Mouse (Mus musculus): Measurements from ENCODE around the gene Pam. TPM values are rescaled to one million over a fixed set of nuclear protein-coding genes. Genes with fewer than 3 reads are reported as not detected.

Gene Pam
- polyA plus RNA-seq, 1 experiment from 2014 or later: 21.5 TPM

DNA sequence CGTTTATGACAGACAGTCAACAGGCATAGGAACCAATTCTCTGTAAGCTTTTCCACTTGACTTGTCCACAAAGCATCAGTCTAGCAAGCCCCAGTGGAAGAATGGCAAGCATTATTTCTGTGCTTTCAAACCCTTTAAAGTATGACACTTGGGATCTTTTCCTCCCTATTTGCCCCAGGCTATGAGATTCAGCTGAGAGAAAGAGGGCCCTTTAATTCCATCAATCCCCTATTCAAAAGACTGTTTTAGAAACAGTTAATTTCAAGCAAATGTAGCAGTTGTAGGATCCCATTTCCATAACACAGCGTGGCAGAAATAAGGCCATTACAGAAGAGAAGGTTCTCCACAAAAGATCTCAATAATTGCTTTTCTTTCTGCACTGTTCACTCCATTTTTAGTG is 53.0 kb downstream of the Pam start:
- H3K4me1 ChIP-seq (replicated peaks; ENCODE audit: control insufficient read depth, insufficient read depth, low read length): no peaks in the 10 kb centered on the region
- whole genome bisulfite sequencing: 3% methylated on average over 2 of the region's 2 CpGs
- peak; percentile 82 for ATAC-seq (replicated peaks; ENCODE audit: low FRiP score)

GRCm38 (mm10) chr1:98038252-98038651 is 57.2 kb downstream of the Pam start:
- Histone ChIP-seq H3K27me3 (ENCODE audit: control insufficient read depth, insufficient read depth, low read length) (no peaks in the 10 kb centered on the region), H3K4me2 (ENCODE audit: low read depth, low read length, severe bottlenecking) (no peak overlapping the region), H3K36me3 (ENCODE audit: control insufficient read depth, insufficient read depth, low read length) (no peaks in the 10 kb centered on the region), H3K9me3 (ENCODE audit: control insufficient read depth, low read length) (no peaks in the 10 kb centered on the region), H3K9ac (ENCODE audit: low read length) (no peak overlapping the region), H3K4me3 (ENCODE audit: low read depth, low read length) (no peak overlapping the region), H3K27ac (ENCODE audit: low read depth, low read length) (no peak overlapping the region), H3K4me1 (replicated peaks; ENCODE audit: control insufficient read depth, insufficient read depth, low read length) (no peaks in the 10 kb centered on the region)
- DNase-seq (ENCODE audit: low spot score): no peak
- 83% methylated on average over 3 of the region's 3 CpGs for WGBS
- ATAC-seq (replicated peaks; ENCODE audit: low FRiP score): no peak

More for the DNA sequence above, 53.0 kb downstream of the Pam start:
- Histone ChIP-seq H3K27me3 (ENCODE audit: control insufficient read depth, insufficient read depth, low read length) (no peaks in the 10 kb centered on the region), H3K9ac (ENCODE audit: low read length) (no peak overlapping the region), H3K9me3 (ENCODE audit: control insufficient read depth, low read length) (no peaks in the 10 kb centered on the region), H3K4me3 (ENCODE audit: low read depth, low read length) (no peak overlapping the region), H3K36me3 (ENCODE audit: control insufficient read depth, insufficient read depth, low read length) (no peaks in the 10 kb centered on the region), H3K4me2 (ENCODE audit: low read depth, low read length, severe bottlenecking) (no peak overlapping the region), H3K27ac (ENCODE audit: low read depth, low read length) (no peak overlapping the region)
- no peak for DNase-seq (ENCODE audit: low spot score)

DNA sequence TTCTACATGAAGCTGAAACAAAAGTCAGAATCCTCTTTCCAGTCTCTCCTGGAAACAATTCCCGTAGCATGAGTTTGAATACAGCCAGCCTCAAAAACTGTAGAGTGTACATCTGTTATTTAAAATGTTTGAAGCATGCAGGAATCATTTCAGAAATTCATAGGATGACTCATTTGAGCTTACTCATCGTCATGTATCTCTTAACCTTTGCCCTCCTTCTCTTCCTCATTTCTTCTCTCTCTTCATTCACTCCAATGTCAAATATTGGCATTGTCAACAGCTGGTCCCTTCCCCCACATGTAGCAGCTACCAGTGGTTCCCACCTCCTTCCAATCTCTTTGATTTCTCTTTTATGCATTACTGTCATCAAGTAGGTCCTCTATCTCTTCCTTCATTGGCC is 59.7 kb downstream of the Pam start:
- ATAC-seq (replicated peaks; ENCODE audit: low FRiP score) (no peak), DNase-seq (ENCODE audit: low spot score) (no peak)
- H3K9me3 ChIP-seq (ENCODE audit: control insufficient read depth, low read length): no peaks in the 10 kb centered on the region
- H3K4me2 ChIP-seq (ENCODE audit: low read depth, low read length, severe bottlenecking): no peak overlapping the region
- 90% methylated on average over 2 of the region's 2 CpGs for WGBS
- H3K36me3 ChIP-seq (ENCODE audit: control insufficient read depth, insufficient read depth, low read length): no peaks in the 10 kb centered on the region
- no peak overlapping the region for H3K4me3 ChIP-seq (ENCODE audit: low read depth, low read length)
- no peaks in the 10 kb centered on the region for H3K4me1 ChIP-seq (replicated peaks; ENCODE audit: control insufficient read depth, insufficient read depth, low read length)
- no peaks in the 10 kb centered on the region for H3K27me3 ChIP-seq (ENCODE audit: control insufficient read depth, insufficient read depth, low read length)
- no peak overlapping the region for H3K9ac ChIP-seq (ENCODE audit: low read length)
- no peak overlapping the region for H3K27ac ChIP-seq (ENCODE audit: low read depth, low read length)

DNA sequence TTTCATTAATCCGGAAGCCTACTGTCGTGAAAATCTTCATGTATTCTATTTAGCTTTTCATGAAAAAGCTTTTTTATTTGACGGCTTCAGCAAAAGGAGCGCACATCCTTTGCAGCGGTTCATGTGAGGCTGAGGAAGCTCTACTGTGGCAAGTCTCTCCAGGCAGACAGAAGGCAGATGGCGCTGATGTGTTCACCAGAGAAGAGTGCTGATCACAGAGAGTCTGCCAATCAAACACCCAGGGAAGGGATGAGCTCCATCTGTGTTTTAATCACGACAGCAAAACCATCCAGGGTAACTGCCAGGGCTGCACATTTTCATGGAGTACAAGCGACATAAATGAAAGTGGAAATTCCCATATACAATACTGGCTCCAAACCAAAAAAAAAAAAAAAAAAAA is 63.6 kb downstream of the Pam start:
- H3K27me3 ChIP-seq (ENCODE audit: control insufficient read depth, insufficient read depth, low read length): no peaks in the 10 kb centered on the region

DNA sequence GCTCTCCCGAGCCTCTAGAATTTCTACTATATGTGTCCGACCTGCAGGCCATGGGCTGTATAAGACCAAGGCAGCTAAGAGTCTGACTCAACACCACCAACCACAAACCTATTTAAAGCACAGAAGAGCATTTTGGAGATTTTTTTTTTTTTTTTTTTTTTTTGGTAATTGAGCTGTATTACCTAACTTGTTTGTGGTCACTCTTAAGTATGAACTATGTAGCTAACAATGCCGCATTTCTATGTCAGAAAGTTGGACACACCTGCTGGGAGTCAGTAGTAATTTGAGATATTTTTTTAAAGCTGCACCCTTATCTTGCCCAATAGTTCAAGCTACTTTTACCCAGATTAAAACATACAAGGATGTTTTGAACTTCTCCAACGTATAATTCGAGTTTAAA is 66.4 kb downstream of the Pam start:
- DNase-seq (ENCODE audit: low spot score) (no peak), ATAC-seq (replicated peaks; ENCODE audit: low FRiP score) (no peak)
- Histone ChIP-seq H3K27ac (ENCODE audit: low read depth, low read length) (no peak overlapping the region), H3K4me1 (replicated peaks; ENCODE audit: control insufficient read depth, insufficient read depth, low read length) (no peaks in the 10 kb centered on the region), H3K4me2 (ENCODE audit: low read depth, low read length, severe bottlenecking) (no peak overlapping the region), H3K4me3 (ENCODE audit: low read depth, low read length) (no peak overlapping the region), H3K9ac (ENCODE audit: low read length) (no peak overlapping the region), H3K36me3 (ENCODE audit: control insufficient read depth, insufficient read depth, low read length) (no peaks in the 10 kb centered on the region), H3K9me3 (ENCODE audit: control insufficient read depth, low read length) (no peaks in the 10 kb centered on the region), H3K27me3 (ENCODE audit: control insufficient read depth, insufficient read depth, low read length) (no peaks in the 10 kb centered on the region)
- WGBS: 90% methylated on average over 5 of the region's 5 CpGs

More for the DNA sequence above, 63.6 kb downstream of the Pam start:
- Histone ChIP-seq H3K4me1 (replicated peaks; ENCODE audit: control insufficient read depth, insufficient read depth, low read length) (no peaks in the 10 kb centered on the region), H3K9ac (ENCODE audit: low read length) (no peak overlapping the region), H3K9me3 (ENCODE audit: control insufficient read depth, low read length) (no peaks in the 10 kb centered on the region), H3K4me2 (ENCODE audit: low read depth, low read length, severe bottlenecking) (no peak overlapping the region), H3K27ac (ENCODE audit: low read depth, low read length) (no peak overlapping the region), H3K36me3 (ENCODE audit: control insufficient read depth, insufficient read depth, low read length) (no peaks in the 10 kb centered on the region), H3K4me3 (ENCODE audit: low read depth, low read length) (no peak overlapping the region)
- DNase-seq (ENCODE audit: low spot score) (no peak), ATAC-seq (replicated peaks; ENCODE audit: low FRiP score) (no peak)
- whole genome bisulfite sequencing: 88% methylated on average over 8 of the region's 8 CpGs

DNA sequence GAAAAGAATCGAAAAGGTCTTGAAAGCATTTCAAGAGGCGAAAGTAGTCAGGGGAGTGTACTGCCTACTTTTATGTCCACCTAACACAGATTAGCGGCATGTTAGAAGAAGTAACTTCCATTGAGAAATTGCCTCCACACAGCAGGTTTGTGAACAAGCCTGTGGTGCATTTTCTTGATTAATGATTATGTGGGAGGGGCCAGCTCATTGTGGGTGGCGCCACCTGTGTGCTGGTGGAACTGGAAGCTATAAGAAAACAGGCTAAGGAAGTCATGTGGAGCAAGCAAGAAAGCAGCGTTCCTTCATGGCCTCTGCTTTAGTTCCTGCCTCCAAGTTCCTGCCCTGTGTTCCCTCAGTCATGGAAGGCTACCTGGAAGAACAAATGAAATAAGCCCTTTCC is 67.0 kb downstream of the Pam start:
- H3K36me3 ChIP-seq (ENCODE audit: control insufficient read depth, insufficient read depth, low read length): no peaks in the 10 kb centered on the region
- H3K4me2 ChIP-seq (ENCODE audit: low read depth, low read length, severe bottlenecking): no peak overlapping the region
- no peak overlapping the region for H3K27ac ChIP-seq (ENCODE audit: low read depth, low read length)
- no peaks in the 10 kb centered on the region for H3K9me3 ChIP-seq (ENCODE audit: control insufficient read depth, low read length)
- H3K9ac ChIP-seq (ENCODE audit: low read length): no peak overlapping the region
- WGBS: 92% methylated on average over 5 of the region's 5 CpGs
- no peak for ATAC-seq (replicated peaks; ENCODE audit: low FRiP score)
- H3K27me3 ChIP-seq (ENCODE audit: control insufficient read depth, insufficient read depth, low read length): no peaks in the 10 kb centered on the region
- no peaks in the 10 kb centered on the region for H3K4me1 ChIP-seq (replicated peaks; ENCODE audit: control insufficient read depth, insufficient read depth, low read length)
- no peak overlapping the region for H3K4me3 ChIP-seq (ENCODE audit: low read depth, low read length)
- DNase-seq (ENCODE audit: low spot score): no peak

DNA sequence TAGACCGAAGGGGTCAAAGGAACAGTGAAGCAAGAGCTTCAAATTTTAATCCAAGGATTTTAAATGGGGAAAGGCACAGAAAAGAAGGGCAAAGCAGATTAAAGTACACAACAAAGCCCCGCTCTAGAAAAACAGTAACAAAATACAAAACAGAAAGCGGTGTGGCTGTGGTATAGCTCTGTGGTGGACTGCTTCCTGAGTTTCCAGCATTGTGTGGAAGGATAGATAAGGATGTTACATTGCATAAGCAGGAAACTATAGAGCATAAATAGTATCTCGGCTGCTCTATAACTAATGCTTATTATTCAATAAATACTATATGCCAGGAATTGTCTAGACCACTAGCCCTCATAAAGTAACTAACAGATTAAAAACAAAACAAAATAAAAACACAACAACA is 67.5 kb downstream of the Pam start:
- DNase-seq (ENCODE audit: low spot score): no peak
- no peak overlapping the region for H3K4me3 ChIP-seq (ENCODE audit: low read depth, low read length)
- H3K27me3 ChIP-seq (ENCODE audit: control insufficient read depth, insufficient read depth, low read length): no peaks in the 10 kb centered on the region
- H3K4me1 ChIP-seq (replicated peaks; ENCODE audit: control insufficient read depth, insufficient read depth, low read length): no peaks in the 10 kb centered on the region
- H3K4me2 ChIP-seq (ENCODE audit: low read depth, low read length, severe bottlenecking): no peak overlapping the region
- 94% methylated on average over 4 of the region's 4 CpGs for WGBS
- ATAC-seq (replicated peaks; ENCODE audit: low FRiP score): no peak
- no peak overlapping the region for H3K9ac ChIP-seq (ENCODE audit: low read length)
- H3K36me3 ChIP-seq (ENCODE audit: control insufficient read depth, insufficient read depth, low read length): no peaks in the 10 kb centered on the region
- H3K27ac ChIP-seq (ENCODE audit: low read depth, low read length): no peak overlapping the region
- H3K9me3 ChIP-seq (ENCODE audit: control insufficient read depth, low read length): no peaks in the 10 kb centered on the region

- Histone ChIP-seq H3K36me3 (ENCODE audit: control insufficient read depth, insufficient read depth, low read length) (no peaks in the 10 kb centered on the region), H3K4me1 (replicated peaks; ENCODE audit: control insufficient read depth, insufficient read depth, low read length) (no peaks in the 10 kb centered on the region), H3K9me3 (ENCODE audit: control insufficient read depth, low read length) (no peaks in the 10 kb centered on the region), H3K4me3 (ENCODE audit: low read depth, low read length) (no peak overlapping the region), H3K9ac (ENCODE audit: low read length) (no peak overlapping the region), H3K27me3 (ENCODE audit: control insufficient read depth, insufficient read depth, low read length) (no peaks in the 10 kb centered on the region), H3K27ac (ENCODE audit: low read depth, low read length) (no peak overlapping the region), H3K4me2 (ENCODE audit: low read depth, low read length, severe bottlenecking) (no peak overlapping the region)
- DNase-seq (ENCODE audit: low spot score) (no peak), ATAC-seq (replicated peaks; ENCODE audit: low FRiP score) (no peak)
- WGBS: 91% methylated on average over 6 of the region's 6 CpGs
Measured at GRCm38 (mm10) chr1:98025924-98026640, 69.4 kb downstream of the Pam start.

- H3K9me3 ChIP-seq (ENCODE audit: control insufficient read depth, low read length): no peaks in the 10 kb centered on the region
- H3K4me1 ChIP-seq (replicated peaks; ENCODE audit: control insufficient read depth, insufficient read depth, low read length): no peaks in the 10 kb centered on the region
- H3K27me3 ChIP-seq (ENCODE audit: control insufficient read depth, insufficient read depth, low read length): no peaks in the 10 kb centered on the region
- no peak overlapping the region for H3K4me3 ChIP-seq (ENCODE audit: low read depth, low read length)
- 93% methylated on average over 4 of the region's 4 CpGs for WGBS
- no peak overlapping the region for H3K27ac ChIP-seq (ENCODE audit: low read depth, low read length)
- no peak for DNase-seq (ENCODE audit: low spot score)
- no peak overlapping the region for H3K9ac ChIP-seq (ENCODE audit: low read length)
- H3K4me2 ChIP-seq (ENCODE audit: low read depth, low read length, severe bottlenecking): no peak overlapping the region
- H3K36me3 ChIP-seq (ENCODE audit: control insufficient read depth, insufficient read depth, low read length): no peaks in the 10 kb centered on the region
- no peak for ATAC-seq (replicated peaks; ENCODE audit: low FRiP score)
Measured at GRCm38 (mm10) chr1:98023866-98024265, 71.6 kb downstream of the Pam start.

Data from forebrain, embryonic 11.5 days (tissue).